Mouse (Mus musculus): ENCODE data around the gene Atp5d.

Atp5d gene

DNA sequence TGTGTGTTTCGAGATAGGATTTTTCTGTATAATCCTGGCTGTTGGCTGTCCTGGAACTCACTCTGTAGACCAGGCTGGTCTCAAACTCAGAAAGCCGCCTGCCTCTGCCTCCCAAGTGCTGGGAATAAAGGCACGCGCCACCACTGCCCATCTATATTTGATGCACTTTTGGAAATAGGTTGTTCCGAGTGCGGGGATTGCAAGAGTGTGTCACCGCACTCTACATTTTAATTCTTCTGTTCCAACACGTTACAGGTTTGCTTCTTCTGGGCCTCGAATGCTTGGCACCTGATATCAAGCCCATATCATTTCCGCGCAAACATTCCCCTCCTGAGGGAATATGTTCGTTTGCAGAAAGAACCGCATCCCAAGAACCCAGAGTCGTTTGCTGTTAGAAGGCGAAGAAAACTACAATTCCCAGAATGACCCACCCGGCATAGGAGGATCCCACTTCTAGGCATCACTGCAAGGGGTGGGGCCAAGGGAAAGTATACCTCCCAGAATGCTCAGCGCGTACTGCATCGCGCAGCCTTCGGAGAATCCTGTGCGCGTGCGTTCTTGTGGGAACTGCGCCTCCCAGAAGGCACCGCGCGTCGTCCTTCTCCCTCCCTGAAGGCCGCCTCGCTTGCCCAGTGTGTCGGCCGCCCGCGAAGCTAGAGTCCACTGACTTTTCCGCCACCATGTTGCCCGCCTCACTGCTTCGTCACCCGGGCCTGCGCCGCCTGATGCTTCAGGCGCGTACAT lies 3.5 kb downstream of the Atp5d start:
- peak; percentile 85 to 94 for DNase-seq

DNA sequence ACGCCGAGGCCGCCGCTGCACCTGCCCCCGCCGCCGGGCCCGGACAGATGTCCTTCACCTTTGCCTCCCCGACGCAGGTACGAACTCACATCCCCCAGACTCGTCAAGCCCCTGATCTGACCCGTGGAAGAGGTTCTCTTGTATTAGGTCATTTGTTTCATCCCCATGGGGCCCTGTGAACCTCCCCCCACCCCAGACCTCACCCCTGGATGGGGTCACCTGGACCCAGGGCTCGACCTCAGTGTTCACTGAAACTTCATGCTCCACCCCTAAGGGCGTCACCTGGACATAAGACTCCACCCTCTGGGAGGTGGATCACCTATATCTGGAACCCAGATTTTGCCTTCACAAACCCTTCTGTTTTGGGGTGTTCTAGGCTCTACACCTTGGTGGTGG lies 4.1 kb downstream of the Atp5d start:
- DNase-seq: no peak

DNA sequence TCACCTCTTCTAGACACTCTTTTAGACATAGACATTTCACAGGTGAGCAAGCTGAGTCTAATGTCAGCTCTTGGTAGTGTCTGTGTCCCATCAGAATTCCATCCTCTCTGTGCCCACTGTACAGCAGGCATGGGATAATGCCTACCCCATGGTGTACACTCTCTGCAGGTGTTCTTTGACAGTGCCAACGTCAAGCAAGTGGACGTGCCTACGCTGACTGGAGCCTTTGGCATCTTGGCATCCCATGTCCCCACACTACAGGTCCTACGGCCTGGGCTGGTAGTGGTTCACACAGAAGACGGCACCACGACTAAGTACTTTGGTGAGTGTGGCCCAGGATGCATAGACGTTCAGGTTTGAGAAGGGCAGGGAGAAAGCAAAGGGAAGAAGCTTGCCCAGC lies 5.2 kb downstream of the Atp5d start:
- no peak for DNase-seq

DNA sequence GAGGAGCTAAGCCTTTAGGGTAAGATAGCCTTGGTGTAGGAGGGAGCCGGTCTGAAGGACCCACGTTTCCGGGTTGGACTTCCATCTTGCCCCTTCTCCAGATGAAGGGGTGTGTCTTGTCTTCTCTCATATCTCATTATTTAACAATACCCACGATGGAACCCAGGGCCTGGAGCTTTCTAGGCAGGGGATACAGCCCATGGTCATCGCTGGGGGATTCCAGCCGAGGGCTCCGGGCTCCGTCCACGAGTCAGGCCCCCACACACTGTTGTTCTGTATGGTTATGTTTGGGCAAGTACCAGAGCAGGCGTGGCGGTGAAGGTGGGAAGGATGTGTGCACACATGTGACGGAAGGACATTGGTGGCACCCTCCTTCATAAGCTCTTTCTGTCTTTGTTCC lies 5.7 kb downstream of the Atp5d start:
- DNase-seq: no peak

DNA sequence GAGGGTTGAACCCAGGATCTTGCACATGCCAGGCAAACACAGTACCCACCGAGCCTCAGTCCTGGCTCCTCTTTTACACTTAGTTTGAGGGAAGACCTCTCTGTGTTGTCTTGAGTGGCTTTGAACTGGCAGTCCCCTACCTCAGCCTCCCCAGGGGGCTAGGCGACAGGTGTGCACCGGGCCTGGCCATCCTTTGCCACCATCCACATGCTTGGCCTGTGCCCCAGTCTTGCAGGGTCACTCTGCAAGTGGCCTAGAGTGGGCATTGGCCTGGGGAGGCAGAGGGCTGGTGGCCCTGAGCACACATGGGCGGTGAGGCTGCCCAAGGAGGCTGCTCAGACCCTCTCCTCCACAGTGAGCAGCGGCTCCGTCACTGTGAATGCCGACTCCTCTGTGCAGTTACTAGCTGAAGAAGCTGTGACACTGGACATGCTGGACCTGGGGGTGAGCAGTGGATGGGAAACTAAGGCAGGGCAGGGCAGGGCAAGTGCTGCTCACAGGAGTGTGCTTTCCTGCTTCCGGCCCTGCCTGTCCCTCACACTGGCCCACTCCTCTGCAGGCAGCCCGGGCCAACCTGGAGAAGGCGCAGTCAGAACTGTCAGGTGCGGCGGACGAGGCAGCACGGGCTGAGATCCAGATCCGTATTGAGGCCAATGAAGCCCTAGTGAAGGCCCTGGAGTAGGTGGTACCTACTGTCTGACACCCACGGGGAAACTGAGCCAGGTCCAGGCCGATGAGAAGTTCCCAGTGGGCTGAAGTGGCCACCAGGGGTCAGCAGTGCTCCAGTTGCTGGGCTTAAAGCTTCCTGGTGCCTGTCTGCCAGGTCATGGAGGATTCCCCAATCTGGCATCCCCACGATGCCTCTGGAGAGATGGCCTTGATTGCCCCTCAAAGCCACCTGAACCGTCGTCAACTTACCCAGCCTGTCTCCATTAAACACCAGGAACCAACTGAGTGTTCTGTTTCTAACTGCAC lies 6.7 kb downstream of the Atp5d start:
- peak; percentile 57 to 64 for DNase-seq

DNA sequence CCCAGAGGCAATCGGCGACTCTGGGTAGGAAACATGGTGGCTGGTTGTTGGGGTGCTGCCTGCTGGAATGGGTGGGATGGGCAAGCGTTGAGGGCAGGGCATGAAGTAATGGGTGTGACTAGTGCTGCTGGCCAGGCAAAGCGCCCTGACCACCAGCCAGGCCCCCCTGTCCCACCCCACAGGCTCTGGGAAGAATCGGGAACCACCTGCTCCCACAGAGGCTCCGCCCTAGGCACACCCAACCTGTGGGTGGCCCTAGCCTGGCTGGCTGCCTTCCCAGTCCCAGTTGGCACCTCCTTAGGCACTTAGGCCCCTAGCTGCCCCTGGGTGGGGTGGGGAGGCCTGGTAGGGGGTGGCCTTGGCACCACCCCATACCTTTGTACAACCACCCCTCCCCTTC lies 7.5 kb downstream of the Atp5d start:
- peak in 1 of 2 experiments; percentile 52 for DNase-seq

DNA sequence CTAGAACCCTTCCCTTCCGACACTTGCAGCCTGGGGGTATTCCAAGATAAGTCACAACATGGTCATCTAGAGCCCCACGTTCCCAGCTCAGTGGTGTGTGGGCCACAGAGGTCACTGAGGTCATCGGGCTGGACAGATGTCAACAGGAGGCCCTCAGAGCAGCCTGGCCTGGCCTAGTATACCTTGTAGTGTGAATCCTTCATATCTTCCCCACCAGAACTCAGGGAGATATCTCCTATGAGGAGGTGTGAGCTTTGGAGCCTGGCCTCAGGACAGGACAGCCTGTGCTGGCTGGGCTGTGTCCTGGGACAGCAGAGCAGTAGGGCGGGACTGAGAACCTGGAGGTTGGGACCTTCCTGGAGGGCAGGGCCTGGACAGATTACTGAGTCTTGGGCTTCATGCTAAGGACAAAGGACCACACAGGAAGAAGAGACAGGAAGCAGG lies 8.2 kb downstream of the Atp5d start:
- DNase-seq: no peak

DNA sequence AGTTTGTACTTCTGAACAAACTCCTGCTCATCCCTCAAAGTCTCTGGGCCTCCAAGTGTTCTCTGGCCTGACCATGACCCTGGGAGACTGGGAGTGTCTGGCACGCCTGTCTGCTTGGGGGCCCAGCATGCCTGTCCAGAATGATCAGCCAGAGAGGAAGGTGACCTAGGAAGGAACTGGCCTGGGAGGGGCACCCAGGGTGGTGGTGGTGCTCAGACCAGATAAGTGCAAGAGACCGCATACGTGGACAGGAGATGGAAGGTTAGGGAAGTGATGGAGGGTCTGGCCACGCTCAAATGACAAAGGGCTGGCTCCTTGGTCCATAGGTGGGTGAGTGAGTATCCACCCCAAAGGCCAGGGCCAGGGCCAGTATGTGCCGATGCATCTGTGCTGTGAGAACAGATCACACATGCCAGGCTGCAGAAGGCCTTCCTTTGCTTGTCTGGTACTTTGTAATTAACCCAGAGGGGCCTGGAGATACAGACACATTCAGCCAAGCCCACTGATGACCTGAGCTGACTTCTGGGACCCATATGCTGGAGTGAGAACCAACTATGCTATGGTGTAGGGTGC lies 8.8 kb downstream of the Atp5d start:
- DNase-seq: no peak

DNA sequence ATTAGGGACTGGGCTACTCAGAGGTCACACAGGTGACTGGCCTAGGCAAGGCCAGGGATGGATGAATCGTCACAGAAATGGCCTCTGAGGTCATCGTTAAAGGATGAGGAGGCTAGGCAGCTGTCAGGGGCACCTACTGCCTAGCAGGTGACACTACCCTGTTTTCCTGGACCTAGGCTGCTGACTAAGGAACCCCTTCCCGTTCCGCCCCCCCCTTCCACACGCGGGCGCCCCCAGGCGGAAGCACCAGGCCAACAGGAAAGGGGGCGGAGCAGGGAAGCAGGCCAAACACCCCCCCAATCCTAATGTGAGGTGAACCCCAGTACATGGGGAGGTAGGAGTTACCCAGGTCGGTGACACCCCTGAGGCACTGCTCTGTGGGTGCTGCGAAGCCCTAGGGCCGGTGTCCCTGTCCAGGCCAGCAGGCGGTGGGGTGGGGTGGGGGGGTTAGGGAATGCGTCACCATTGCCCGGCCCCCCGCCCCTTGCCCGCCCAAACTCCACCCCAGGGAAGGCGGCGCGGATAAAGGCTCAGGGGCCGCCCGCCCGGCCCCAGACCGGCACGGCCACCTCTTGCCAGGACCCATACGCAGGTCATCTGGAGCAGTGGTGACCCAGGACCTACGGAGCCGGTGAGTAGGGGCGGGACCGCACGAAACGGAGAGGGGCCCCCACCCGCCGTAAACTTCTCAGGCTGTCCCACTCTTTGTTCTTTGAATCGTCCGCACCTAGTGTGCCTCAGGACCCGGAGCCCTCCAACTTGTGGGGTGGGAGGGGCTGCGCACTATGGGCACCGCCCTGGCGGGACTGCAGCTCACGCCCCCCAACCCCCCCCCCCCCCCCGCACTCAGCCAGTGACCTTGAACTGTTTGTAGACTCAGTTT lies 9.5 kb downstream of the Atp5d start, which contains the start of gene Midn:
Gene Midn (plus strand): TSS at position 554 of the 883 bp plus-strand sequence.
- peak; percentile 63 to 75 for DNase-seq

DNA sequence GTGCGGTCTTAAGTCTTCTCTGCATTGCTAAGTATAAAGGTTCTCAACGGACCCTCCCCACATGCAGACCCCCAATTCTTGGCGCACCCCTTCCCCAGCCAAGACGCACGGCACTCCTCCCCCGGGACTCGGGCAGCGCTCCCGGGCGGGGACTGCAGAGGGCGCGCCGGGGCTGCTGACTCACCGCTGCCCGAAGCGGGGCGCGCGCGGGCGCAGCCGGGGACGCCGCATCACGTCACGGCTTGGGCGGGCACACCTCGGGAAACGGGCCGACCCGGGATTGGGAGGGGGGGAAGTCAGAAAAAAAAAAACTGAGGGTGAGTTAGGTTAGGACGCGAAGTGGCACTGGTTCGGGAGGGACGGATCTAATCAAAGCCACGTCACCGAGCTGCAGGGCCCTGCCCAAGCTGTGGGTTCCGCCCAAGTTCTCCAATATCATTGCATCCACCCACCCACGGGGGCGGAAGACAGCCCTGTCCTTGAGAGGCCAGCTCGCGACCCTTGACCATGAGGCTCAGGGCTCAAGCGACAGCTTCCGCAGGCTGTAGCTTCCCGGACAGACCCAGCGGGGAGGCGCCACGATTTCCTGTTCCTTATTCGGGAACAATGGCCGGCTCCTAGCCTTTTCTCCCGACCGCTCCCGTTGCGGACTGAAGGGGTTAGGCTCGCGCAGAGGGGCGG lies 10.3 kb downstream of the Atp5d start:
- peak; percentile 88 for DNase-seq

DNA sequence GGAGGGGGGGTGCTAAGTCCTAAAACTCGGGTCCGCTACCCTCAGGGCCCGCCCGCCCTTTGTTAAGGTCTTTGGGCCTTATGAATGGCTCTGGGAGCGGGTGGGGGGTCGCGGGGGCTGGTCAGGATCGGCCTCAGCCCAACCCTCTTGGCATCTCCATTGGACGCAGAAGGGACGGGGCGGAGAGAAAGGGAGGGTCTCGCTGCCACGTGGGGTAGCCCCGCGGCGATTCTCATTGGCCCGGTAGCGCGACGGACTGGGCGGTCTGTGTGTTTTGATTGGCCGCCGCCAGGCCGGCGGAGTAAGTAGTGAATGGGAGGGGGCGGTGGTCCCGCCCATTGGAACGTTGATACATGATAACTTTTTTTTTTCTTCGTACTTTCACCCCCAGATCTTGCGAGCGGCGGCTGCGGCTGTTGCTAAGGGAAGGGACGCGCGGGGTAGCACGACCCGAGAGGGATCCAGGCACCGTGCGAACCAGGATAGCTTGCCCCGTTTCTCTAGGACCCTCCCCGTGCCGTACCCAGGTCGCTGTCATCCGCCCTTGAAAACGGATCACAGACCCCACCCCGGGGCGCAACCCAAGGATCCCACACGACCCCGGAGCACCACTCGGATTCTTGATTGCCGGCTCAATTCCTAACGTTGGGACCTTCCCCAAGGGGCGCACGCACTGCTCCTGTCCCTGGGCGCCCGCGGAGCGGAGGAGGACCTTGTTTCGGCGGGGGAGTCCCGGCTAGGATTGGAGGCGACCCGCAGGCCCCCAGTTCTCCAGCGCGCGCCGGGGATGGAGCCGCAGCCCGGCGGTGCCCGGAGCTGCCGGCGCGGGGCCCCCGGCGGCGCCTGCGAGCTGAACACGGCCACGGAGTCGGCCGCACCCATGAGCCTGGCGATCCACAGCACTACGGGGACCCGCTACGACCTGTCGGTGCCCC lies 11.1 kb downstream of the Atp5d start:
- DNase-seq: peak; percentile 98 to 99

DNA sequence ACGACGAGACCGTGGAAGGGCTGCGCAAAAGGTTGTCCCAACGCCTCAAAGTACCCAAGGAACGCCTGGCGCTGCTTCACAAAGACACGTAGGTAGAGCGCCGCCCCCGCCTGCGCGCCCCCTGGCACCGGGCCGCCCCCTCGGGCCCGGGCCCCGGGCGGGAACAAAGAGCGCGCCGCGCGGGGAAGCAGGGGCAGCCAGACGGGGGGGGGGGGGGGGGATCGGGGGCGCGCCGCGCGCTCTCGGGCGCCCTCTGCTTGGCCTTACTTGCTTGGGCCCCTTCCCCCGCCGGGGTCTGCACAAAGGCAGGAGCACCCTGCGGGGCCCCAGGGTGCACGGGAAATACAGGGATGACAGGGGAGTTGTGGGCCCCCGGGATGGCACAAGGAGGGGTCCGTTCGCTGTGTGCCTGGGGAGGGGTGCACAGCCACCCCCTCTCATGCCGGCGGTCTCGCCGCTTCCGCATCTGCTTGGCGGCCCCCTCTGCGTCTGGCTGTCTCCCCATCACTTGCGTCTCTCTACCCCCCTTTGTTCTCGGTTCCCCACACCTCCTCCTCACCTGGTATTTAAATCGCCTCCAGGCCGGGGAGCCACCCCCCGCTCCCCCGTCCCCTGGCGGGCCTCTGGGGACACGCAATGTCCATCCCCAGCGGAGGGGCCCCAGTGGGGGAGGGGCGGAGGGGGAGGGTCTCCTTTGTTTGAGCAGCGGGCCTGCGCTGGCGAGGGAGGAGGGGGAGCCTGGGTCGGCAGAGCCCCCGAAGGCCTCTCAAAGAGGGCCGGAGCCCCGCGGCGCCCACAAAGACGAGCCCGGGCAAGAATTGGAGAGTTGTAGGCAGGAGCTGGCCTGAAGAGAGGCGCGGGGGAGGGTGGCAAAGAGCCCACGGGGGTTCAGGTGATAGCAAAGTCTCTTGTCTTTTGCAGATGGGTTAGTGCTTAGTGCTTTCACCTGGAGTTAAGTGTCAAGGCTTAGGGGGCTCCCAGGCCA lies 12.1 kb downstream of the Atp5d start:
- DNase-seq: peak; percentile 71 to 77

DNA sequence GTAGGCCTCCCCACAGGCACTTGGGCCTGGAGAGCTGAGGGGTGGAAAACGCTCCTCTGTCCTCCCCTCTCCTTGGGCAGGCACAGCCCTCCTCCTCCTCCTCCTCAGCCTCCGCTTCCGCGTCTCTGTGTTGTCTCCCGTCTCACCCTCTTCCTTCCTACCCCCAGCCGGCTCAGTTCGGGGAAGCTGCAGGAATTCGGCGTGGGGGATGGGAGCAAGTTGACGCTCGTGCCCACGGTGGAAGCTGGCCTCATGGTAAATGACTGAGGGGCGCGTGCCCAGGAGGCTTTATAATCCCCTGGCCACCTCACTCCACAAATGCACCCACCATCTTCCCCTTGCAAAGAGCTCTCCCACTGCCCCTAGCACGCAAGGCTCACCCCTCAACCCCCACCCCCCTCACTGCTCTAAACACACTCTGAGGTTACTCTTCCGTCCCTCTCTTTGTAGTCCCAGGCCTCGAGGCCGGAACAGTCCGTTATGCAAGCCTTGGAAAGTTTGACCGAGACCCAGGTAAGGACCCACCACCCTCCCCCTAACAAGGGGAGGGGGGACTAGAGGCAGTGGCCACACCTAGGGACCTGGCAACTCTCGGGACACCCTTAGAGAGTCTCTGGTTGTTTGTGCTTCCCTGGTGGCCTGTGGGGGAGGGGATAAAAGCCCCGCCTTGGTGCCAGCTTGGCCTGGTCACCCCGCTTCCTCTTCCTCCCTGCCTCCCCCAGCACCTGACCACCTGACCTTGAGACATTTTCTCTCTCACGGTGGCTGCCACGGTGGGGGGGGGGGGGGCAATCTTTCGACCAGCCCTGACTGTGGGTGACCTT lies 13.0 kb downstream of the Atp5d start:
- DNase-seq: peak; percentile 67 to 78

DNA sequence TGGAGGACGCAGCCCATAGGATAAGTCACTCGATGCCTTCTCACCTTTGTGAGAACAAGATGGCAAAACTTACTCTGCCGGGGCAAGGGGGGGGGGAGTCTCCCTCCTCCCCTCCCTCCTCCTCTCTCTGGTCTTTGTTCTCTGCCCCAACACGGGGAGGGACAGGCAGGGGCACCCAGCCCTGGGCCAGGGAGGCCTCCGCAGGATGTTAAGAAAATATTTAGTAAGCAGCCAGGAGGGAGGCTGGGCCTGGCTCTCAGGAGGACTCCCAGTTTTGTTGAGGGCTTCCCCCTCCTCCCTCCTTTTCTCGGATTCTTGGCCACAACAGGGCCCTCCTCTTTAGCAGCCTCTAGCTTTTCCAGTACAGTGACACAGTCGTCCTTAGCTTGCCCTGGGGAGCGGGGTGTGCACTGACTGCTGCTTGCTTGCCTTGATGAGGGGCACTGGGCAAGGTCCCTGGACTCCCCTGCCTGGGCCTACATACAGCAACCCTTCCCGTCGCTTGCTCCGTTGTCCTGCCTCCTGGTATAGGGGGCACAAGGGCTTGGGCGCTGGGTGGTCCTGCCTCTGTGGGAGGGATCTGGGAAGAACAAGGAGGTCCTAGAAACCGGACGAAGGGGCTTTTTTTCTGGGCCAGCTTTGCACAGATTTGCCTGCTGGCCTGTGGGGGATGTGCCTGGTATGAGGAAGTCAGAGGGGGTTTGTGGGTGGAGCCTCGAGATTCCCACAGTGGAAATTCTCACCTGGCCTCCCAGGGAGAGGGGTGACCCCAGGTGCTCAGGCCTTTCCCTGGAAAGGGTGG lies 13.8 kb downstream of the Atp5d start:
- DNase-seq: peak in 1 of 2 experiments; percentile 51

DNA sequence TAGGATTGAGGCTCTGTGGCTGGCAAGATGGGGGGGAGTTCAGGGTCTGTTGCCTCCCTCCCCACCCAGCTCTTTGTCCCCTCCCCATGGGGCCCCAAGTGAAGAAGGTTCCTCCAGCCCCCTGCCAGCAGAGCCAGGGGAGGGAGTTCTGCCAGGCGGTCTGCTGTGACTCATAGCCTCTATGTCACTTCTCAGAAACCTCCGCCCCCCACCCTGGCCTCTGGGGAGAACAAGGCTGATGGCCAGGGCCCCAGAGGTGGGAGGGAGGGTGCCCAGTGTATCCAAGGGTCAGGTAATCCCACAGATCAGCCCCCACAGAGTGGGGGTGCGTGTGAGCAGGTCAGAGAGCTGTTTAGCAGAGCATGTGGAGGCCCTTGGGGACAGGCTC lies 14.4 kb downstream of the Atp5d start:
- peak in 1 of 2 experiments; percentile 52 for DNase-seq

DNA sequence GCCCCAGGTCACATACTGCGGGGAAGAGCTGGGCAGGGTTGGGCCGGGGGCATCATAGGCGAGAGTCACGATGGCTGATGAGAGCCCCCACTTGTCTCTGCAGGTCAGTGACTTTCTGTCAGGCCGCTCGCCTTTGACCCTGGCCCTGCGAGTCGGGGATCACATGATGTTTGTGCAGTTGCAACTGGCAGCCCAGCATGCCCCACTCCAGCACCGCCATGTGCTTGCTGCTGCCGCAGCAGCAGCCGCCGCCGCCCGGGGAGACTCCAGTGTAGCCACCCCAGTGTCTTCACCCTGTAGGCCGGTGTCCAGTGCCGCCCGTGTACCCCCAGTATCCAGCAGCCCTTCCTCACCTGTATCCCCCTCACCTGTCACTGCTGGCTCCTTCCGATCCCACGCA lies 15.3 kb downstream of the Atp5d start:
- no peak for DNase-seq

DNA sequence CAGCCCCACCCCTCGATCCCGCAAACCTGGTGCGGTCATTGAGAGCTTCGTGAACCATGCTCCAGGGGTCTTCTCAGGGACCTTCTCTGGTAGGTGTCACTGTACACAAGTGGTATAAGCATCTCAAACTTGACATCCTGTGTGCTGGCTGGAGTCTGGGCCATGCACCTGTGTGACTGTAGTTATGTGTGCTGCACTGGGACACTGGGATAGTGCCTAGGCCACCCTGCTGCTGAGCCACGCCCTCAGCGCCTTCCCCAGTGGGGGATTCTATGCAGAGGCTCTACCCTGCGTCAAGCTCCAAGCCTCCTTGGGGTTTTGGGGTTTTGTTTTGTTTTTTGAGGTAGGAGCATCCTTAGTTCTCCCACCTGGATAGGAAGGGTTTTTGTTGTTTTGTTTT lies 16.0 kb downstream of the Atp5d start:
- DNase-seq: no peak

Measured in thymus, adult 18-20 months (tissue).